Mouse (Mus musculus) brain, embryonic 14.5 days (tissue): ENCODE measurements around the gene Gm20604. TPM values are rescaled to one million over a fixed set of nuclear protein-coding genes. Genes with fewer than 3 reads are reported as not detected.

Experiments used
- DNase-seq: peaks from one replicate; pipeline ENCODE4 v3.0.0-alpha.2; 2011; ENCODE audit warnings: low read depth
- CTCF ChIP-seq: fragments of 200-500 bp; IDR thresholded peaks from 2 replicates; pipeline ENCODE4 v1.5.1; 2012; ENCODE audit warnings: inconsistent platforms, mild to moderate bottlenecking, moderate library complexity, borderline replicate concordance; ENCODE audit not compliant: insufficient read depth, insufficient read length; ENCODE audit errors: extremely low read depth
- POLR2A ChIP-seq: fragments of 200-500 bp; IDR thresholded peaks from 2 replicates; pipeline ENCODE4 v1.6.1; 2012; ENCODE audit warnings: mild to moderate bottlenecking, inconsistent platforms, borderline replicate concordance; ENCODE audit not compliant: poor library complexity, insufficient read depth, insufficient read length, severe bottlenecking; ENCODE audit errors: extremely low read depth
- polyA plus RNA-seq: library from polyadenylated mRNA; depleted of rRNA; stranded (reverse); fragments of >200 nt; gene quantifications from 2 replicates; pipeline ENCODE4 v1.2.3, GENCODE M21; 2012; rRNA removed

Gene Gm20604
- 30.8 and 31.6 TPM in 2 replicates for polyA plus RNA-seq

DNA sequence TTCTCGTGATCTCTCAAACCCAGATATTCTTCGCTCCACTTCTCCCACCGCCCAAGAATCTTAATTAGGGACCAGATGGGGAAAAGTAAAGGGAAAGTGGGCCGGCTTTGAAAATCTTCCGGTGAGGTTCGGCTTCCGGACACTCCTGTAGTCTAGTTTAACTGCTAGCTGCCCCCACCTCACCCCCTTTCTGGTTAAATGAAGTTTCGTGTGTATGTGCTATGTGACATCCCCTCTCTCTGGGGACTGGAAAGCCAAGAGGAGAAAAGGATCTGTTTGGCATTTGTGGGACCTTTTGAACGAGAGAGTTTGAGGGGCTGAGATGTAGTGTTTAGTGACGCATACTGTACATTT is at the start of gene Gm20604:
Gene Gm20604, minus strand, starts transcription at position 270 of the 354 bp plus-strand sequence.
- TF ChIP-seq POLR2A (no peak), CTCF (no peak)

DNA sequence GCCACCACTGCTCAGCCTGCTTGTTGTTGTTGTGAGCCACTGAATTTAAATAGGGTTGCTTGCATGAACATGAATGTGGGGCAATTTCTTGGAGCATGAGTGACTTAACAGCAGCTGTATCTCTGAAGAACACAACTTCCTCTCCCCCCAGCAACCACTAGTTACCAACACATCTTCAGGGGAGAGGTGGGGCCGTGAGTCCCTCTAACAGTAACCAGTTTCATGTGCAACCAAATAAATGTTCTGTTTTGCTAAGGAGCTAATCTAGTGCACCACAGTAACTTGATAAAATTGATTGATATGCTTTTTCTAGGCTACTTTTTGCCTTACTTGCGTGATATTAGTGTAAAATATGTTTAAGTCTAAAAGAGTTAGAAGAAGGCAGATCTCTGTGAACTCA is 41.1 kb upstream of the Gm20604 start:
- TF ChIP-seq POLR2A (no peak), CTCF (no peak)
- DNase-seq, result no peak

More for the DNA sequence above, at the start of gene Gm20604:
- no peak for DNase-seq

- TF ChIP-seq POLR2A (no peak), CTCF (no peak)
- no peak for DNase-seq
These were observed 29.5 kb upstream of the Gm20604 start for GRCm38 (mm10) chr12:102787927-102788326.

DNA sequence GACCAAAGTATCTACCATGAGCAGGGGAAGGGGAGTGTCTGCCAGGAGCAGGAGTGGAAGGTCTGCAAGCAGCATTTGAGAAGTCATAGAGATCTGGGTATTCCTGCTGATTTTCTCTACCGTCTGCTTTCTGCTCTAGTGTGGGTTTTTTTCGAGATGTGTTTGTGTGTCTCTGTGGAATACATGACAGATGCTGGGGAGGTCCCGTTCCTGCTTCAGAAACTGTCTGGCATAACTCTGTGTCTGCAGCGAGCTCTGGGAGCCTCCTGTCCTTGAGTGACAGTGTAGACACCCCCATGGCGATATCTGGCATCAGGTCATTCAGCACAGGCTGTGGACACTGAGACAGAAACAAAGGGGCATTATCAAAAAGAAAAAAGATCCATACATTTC is 27.1 kb upstream of the Gm20604 start:
- DNase-seq, result no peak
- TF ChIP-seq POLR2A (no peak), CTCF (no peak)

DNA sequence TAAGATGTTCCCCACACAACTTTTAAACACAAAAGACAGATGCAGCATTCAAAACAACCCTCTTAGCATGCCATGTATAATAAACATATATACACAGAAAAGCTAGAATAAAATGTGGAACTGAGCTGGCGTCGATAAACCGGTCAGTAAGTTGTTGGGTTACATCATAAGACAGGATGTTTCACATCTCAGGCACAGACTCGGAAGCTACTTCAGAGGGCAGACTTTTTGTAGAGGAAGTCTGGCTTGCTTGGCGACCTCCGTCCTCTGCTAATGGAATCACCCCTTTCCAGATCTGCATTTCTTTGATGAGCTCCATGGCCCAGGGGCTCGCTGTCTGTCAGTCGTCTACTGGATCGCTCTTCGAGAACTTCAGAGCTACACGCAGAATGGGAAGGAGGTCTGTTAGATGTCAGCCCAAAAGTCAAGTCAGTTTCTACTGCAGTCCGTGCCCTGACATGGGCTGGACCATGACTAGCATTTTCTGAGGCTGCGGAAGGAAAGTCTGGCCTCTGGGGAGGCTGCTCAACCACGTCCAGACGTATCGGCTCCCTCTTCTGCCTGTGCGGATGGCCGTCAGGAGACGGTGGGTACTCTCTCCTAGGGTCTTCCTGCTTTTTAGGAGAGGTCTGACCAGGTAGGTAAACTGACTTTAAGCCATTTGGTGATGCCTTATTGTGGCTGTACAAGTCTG is 26.6 kb upstream of the Gm20604 start:
- TF ChIP-seq POLR2A (no peak), CTCF (no peak)
- no peak for DNase-seq

- no peak for DNase-seq
- TF ChIP-seq CTCF, result no peak
- no peak for TF ChIP-seq POLR2A
These were observed 24.4 kb upstream of the Gm20604 start for GRCm38 (mm10) chr12:102782841-102783240.

GRCm38 (mm10) chr12:102779452-102779851 is 21.0 kb upstream of the Gm20604 start:
- DNase-seq, result peak; percentile 14
- no peak for TF ChIP-seq POLR2A
- peak; percentile 24; the same call in 1 of the 2 replicates for TF ChIP-seq CTCF

DNA sequence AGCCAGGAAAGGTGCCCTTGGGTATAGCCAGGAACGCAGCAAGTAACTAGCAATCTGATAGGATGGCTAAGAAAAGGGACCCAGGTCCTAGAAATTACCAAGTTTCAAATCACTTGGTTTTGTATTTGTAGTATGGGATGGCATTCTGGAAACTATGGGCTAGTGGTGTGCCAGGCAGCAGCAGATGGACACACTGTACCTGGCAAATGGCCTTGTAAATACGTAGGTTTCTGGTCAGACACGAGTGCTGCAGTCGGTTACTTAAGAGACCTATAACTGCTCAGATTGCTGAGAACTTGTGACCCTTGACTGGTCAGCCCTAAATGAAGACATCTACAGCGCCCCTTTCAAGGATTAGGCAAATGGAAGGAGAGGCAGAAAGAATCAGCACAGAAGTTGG is 19.7 kb upstream of the Gm20604 start:
- no peak for DNase-seq
- TF ChIP-seq CTCF, result no peak
- no peak for TF ChIP-seq POLR2A

DNA sequence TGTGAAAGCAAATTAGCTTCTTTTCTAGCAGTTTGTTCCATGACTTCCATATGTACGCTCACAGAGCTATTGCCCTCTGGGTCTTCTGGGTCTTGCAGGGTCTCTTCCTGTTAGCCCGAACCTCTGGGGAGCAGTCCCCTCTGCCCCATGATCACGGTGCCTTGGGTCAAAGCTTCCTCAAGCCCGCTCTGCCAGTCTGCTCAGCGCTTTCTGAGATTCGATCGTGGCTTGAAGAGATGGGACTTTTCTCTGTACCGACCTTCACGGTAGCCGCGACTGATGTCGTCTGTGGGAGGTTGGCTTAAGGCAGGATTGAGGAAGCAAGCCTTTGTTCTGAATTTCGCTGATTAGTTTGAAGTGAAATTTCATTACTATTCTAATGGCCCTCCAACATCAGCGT is 17.6 kb upstream of the Gm20604 start:
- TF ChIP-seq POLR2A (no peak), CTCF (no peak)
- DNase-seq, result no peak

- no peak for TF ChIP-seq POLR2A
- DNase-seq, result no peak
These were observed 14.2 kb upstream of the Gm20604 start for GRCm38 (mm10) chr12:102772676-102773075.

- no peak for DNase-seq
- TF ChIP-seq POLR2A (no peak), CTCF (no peak)
These were observed 13.1 kb upstream of the Gm20604 start for GRCm38 (mm10) chr12:102771601-102772000.

- peak; percentile 15 for DNase-seq
- TF ChIP-seq CTCF (peak; percentile 10; the same call in 1 of the 2 replicates), POLR2A (no peak)
These were observed 10.5 kb upstream of the Gm20604 start for GRCm38 (mm10) chr12:102769000-102769399.
